ENCODE assay signal across 25 mouse cellular contexts in the genomic region with DNA sequence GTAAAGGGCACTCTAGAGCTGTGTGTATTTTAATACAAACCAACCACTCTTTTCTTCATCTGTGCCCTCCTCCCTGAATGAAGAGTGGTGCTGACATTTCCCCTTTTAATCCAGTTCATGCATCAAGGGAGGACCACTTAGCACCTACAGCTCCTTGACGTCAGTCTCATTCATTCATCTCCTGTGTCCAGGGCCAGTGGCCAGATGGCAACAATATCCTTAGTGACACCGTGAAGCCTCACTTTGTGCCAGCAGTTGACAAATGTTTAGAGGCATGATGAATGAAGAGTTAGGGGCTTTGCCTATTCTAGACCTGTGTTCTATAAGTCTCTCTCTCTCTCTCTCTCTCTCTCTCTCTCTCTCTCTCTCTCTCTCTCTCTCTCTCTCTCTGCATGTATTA.
A peak's percentile ranks its signal among the peaks of the same experiment; 100 is the strongest.
DNase-seq lines count a peak whose midpoint lies in the region; ATAC-seq and TF ChIP-seq lines count a peak whose summit lies in the region.
"Had no signal": no experiment of that assay in that cellular context is flagged by ENCODE, and none has a peak within 500 bp of the region (broad histone marks: within the 10 kb centered on the region; RNA-seq: fewer than 3 reads in every experiment).

No protein-coding gene starts in this region.

- no peak for TF ChIP-seq POLR2A in lung, adult 2 months (IDR thresholded peaks at IDR 0.05; ENCODE audit: borderline replicate concordance, extremely low read depth, low read depth, low read length)

- DNase-seq in cerebellum, adult 8-10 months, result peak; percentile 11
- DNase-seq in cerebellum, postnatal 4 days (ENCODE audit: low spot score in 2 of 2), result no peak
- DNase-seq in hindbrain, postnatal 0 days (ENCODE audit: low spot score), result peak; percentile 37
- peak; percentile 67 to 68 for DNase-seq in cerebellum, postnatal 14 days
- no peak for DNase-seq in lung, adult 2 months
- DNase-seq: adrenal gland, adult 8-10 months; adrenal gland, postnatal 36 days; gastrocnemius, postnatal 10 days; gastrocnemius, postnatal 36 days; heart, adult 2 months; heart, postnatal 14 days; heart, postnatal 4 days; kidney, adult 18-20 months; kidney, adult 9 months had no signal

- H3K36me3 ChIP-seq in hindbrain, postnatal 0 days (ENCODE audit: insufficient read depth, low read length), result no peaks in the 10 kb centered on the region
- H3K36me3 ChIP-seq in hindbrain, embryonic 12.5 days, result no peaks in the 10 kb centered on the region
- no peaks in the 10 kb centered on the region for H3K36me3 ChIP-seq in intestine, embryonic 15.5 days
- H3K36me3 ChIP-seq: forebrain, embryonic 10.5 days; heart, embryonic 10.5 days; heart, embryonic 13.5 days; hindbrain, embryonic 15.5 days had no signal

- no peaks in the 10 kb centered on the region for H3K4me1 ChIP-seq in hindbrain, postnatal 0 days (ENCODE audit: insufficient read depth, low read length)
- H3K4me1 ChIP-seq in hindbrain, embryonic 12.5 days, result no peaks in the 10 kb centered on the region
- no peaks in the 10 kb centered on the region for H3K4me1 ChIP-seq in lung, adult 2 months (ENCODE audit: control insufficient read depth, insufficient read depth, low read length)
- H3K4me1 ChIP-seq in intestine, embryonic 15.5 days (replicated peaks), result no peaks in the 10 kb centered on the region
- H3K4me1 ChIP-seq: forebrain, embryonic 10.5 days; forebrain, embryonic 13.5 days; heart, embryonic 10.5 days; heart, embryonic 13.5 days; hindbrain, embryonic 15.5 days had no signal

- ATAC-seq in hindbrain, postnatal 0 days, result no peak
- ATAC-seq in hindbrain, embryonic 12.5 days (ENCODE audit: low FRiP score), result no peak
- ATAC-seq in intestine, embryonic 15.5 days, result no peak
- ATAC-seq: activated CD4-positive, CD25-positive, alpha-beta regulatory T cell, adult 4 months; CD4-positive, CD25-positive, alpha-beta regulatory T cell, adult 4 months; forebrain, embryonic 13.5 days; forebrain, embryonic 16.5 days; intestine, embryonic 16.5 days had no signal

- no peak overlapping the region for H3K9ac ChIP-seq in hindbrain, postnatal 0 days (replicated peaks; ENCODE audit: low read length)
- no peak overlapping the region for H3K9ac ChIP-seq in hindbrain, embryonic 12.5 days
- H3K9ac ChIP-seq in intestine, embryonic 15.5 days, result no peak overlapping the region
- H3K9ac ChIP-seq: forebrain, embryonic 13.5 days; heart, embryonic 13.5 days; hindbrain, embryonic 15.5 days had no signal

- H3K4me2 ChIP-seq in hindbrain, postnatal 0 days (ENCODE audit: low read depth, low read length), result no peak overlapping the region
- no peak overlapping the region for H3K4me2 ChIP-seq in hindbrain, embryonic 12.5 days (replicated peaks)
- no peak overlapping the region for H3K4me2 ChIP-seq in intestine, embryonic 15.5 days (replicated peaks)
- H3K4me2 ChIP-seq: forebrain, embryonic 13.5 days; heart, embryonic 13.5 days; hindbrain, embryonic 15.5 days had no signal

- WGBS in hindbrain, postnatal 0 days, result 46% methylated on average over 2 of the region's 2 CpGs
- WGBS in hindbrain, embryonic 12.5 days, result 51% methylated on average over 2 of the region's 2 CpGs
- 41% methylated on average over 2 of the region's 2 CpGs for WGBS in lung, adult 2 months
- 60% methylated on average over 2 of the region's 2 CpGs for WGBS in intestine, embryonic 15.5 days

- no peaks in the 10 kb centered on the region for H3K27me3 ChIP-seq in hindbrain, postnatal 0 days (ENCODE audit: insufficient read depth, low read length)
- no peaks in the 10 kb centered on the region for H3K27me3 ChIP-seq in hindbrain, embryonic 12.5 days
- H3K27me3 ChIP-seq in intestine, embryonic 15.5 days (replicated peaks), result no peaks in the 10 kb centered on the region
- H3K27me3 ChIP-seq: forebrain, embryonic 13.5 days; heart, embryonic 13.5 days; hindbrain, embryonic 15.5 days had no signal

- no peak for TF ChIP-seq CTCF in hindbrain, postnatal 0 days (IDR thresholded peaks at IDR 0.05; ENCODE audit: low read depth)
- TF ChIP-seq CTCF in lung, adult 2 months (IDR thresholded peaks at IDR 0.05; ENCODE audit: insufficient read depth, low read length), result no peak

- no peaks in the 10 kb centered on the region for H3K9me3 ChIP-seq in hindbrain, postnatal 0 days (ENCODE audit: low read length)
- no peaks in the 10 kb centered on the region for H3K9me3 ChIP-seq in hindbrain, embryonic 12.5 days (replicated peaks)
- no peaks in the 10 kb centered on the region for H3K9me3 ChIP-seq in intestine, embryonic 15.5 days
- H3K9me3 ChIP-seq: forebrain, embryonic 10.5 days; forebrain, embryonic 13.5 days; heart, embryonic 10.5 days; heart, embryonic 13.5 days; hindbrain, embryonic 15.5 days had no signal

- no peak overlapping the region for H3K4me3 ChIP-seq in hindbrain, postnatal 0 days (ENCODE audit: low read length)
- no peak overlapping the region for H3K4me3 ChIP-seq in hindbrain, embryonic 12.5 days
- H3K4me3 ChIP-seq in lung, adult 2 months (replicated peaks; ENCODE audit: extremely low read depth, low read depth, low read length), result no peak overlapping the region
- H3K4me3 ChIP-seq in intestine, embryonic 15.5 days (replicated peaks), result no peak overlapping the region
- H3K4me3 ChIP-seq: forebrain, embryonic 10.5 days; forebrain, embryonic 13.5 days; heart, adult 2 months; heart, embryonic 10.5 days; heart, embryonic 13.5 days; hindbrain, embryonic 15.5 days had no signal

- no peak overlapping the region for H3K27ac ChIP-seq in hindbrain, postnatal 0 days
- H3K27ac ChIP-seq in hindbrain, embryonic 12.5 days, result no peak overlapping the region
- H3K27ac ChIP-seq in intestine, embryonic 15.5 days, result no peak overlapping the region
- H3K27ac ChIP-seq: forebrain, embryonic 10.5 days; forebrain, embryonic 13.5 days; heart, adult 2 months; heart, embryonic 10.5 days; heart, embryonic 13.5 days; hindbrain, embryonic 15.5 days had no signal

Comparison
In these comparisons a context has a peak if more than half of its experiments do, and no peak if none do; other contexts are left out.
1. DNase-seq: peak in cerebellum, adult 8-10 months (single experiment), hindbrain, postnatal 0 days (single experiment) and cerebellum, postnatal 14 days (2 of 2); none in cerebellum, postnatal 4 days (0 of 2) and lung, adult 2 months (single experiment).